In genomic region chr1:96083575-96083974, GRCm38 (mm10) we compare ENCODE assay signal across 28 mouse cellular contexts.
A peak's percentile ranks its signal among the peaks of the same experiment; 100 is the strongest.
DNase-seq lines count a peak whose midpoint lies in the region; ATAC-seq and TF ChIP-seq lines count a peak whose summit lies in the region.
"Had no signal": no experiment of that assay in that cellular context is flagged by ENCODE, and none has a peak within 500 bp of the region (broad histone marks: within the 10 kb centered on the region; RNA-seq: fewer than 3 reads in every experiment).

No protein-coding gene starts in this region.

- DNase-seq in forebrain, embryonic 10.5 days (ENCODE audit: extremely low spot score, low spot score) = no peak
- peak; percentile 34 for DNase-seq in midbrain, embryonic 14.5 days
- DNase-seq in forebrain, postnatal 0 days = peak; percentile 10
- no peak for DNase-seq in thymus, adult 18-20 months
- DNase-seq in kidney, adult 2 months = no peak
- DNase-seq: adrenal gland, postnatal 25 days; cerebellum, adult 11 months; cerebellum, adult 9-11 months; heart, postnatal 36 days; kidney, adult 18-20 months; kidney, postnatal 14 days; liver; lung, postnatal 36 days; right cerebral cortex, adult 18-20 months; right cerebral cortex, postnatal 4 days; thymus, adult 2 months had no signal

- no peaks in the 10 kb centered on the region for H3K27me3 ChIP-seq in forebrain, embryonic 13.5 days
- no peaks in the 10 kb centered on the region for H3K27me3 ChIP-seq in forebrain, embryonic 10.5 days (ENCODE audit: poor library complexity, severe bottlenecking)
- H3K27me3 ChIP-seq in midbrain, embryonic 14.5 days (ENCODE audit: control insufficient read depth, insufficient read depth, low read length) = no peaks in the 10 kb centered on the region
- H3K27me3 ChIP-seq in midbrain, embryonic 13.5 days = no peaks in the 10 kb centered on the region
- H3K27me3 ChIP-seq in forebrain, postnatal 0 days (ENCODE audit: insufficient read depth, low read length) = no peaks in the 10 kb centered on the region
- no peaks in the 10 kb centered on the region for H3K27me3 ChIP-seq in kidney, adult 2 months (replicated peaks; ENCODE audit: control insufficient read depth, insufficient read depth, low read length)
- H3K27me3 ChIP-seq: embryonic facial prominence, embryonic 13.5 days; heart, embryonic 15.5 days; liver, embryonic 15.5 days; lung, embryonic 15.5 days; megakaryocyte, embryonic 14.5 days; stomach, embryonic 15.5 days had no signal

- H3K4me2 ChIP-seq in forebrain, embryonic 13.5 days = no peak overlapping the region
- no peak overlapping the region for H3K4me2 ChIP-seq in midbrain, embryonic 14.5 days (ENCODE audit: low read length)
- H3K4me2 ChIP-seq in midbrain, embryonic 13.5 days (replicated peaks) = no peak overlapping the region
- H3K4me2 ChIP-seq in forebrain, postnatal 0 days (ENCODE audit: low read depth) = no peak overlapping the region
- H3K4me2 ChIP-seq: embryonic facial prominence, embryonic 13.5 days; heart, embryonic 15.5 days; liver, embryonic 15.5 days; lung, embryonic 15.5 days; stomach, embryonic 15.5 days had no signal

- TF ChIP-seq CTCF in forebrain, postnatal 0 days (IDR thresholded peaks at IDR 0.05; ENCODE audit: low read depth) = no peak
- no peak for TF ChIP-seq CTCF in kidney, adult 2 months (conservative IDR thresholded peaks at IDR 0.05; ENCODE audit: insufficient read depth, insufficient read length, low read depth, low read length)

- no peaks in the 10 kb centered on the region for H3K9me3 ChIP-seq in forebrain, embryonic 13.5 days (replicated peaks)
- no peaks in the 10 kb centered on the region for H3K9me3 ChIP-seq in forebrain, embryonic 10.5 days
- H3K9me3 ChIP-seq in midbrain, embryonic 14.5 days (ENCODE audit: control insufficient read depth, low read length) = no peaks in the 10 kb centered on the region
- H3K9me3 ChIP-seq in midbrain, embryonic 13.5 days = no peaks in the 10 kb centered on the region
- H3K9me3 ChIP-seq in forebrain, postnatal 0 days (ENCODE audit: low read length) = no peaks in the 10 kb centered on the region
- H3K9me3 ChIP-seq: embryonic facial prominence, embryonic 13.5 days; heart, embryonic 15.5 days; limb, embryonic 10.5 days; liver, embryonic 15.5 days; lung, embryonic 15.5 days; megakaryocyte, embryonic 14.5 days; stomach, embryonic 15.5 days had no signal

- no peak for TF ChIP-seq POLR2A in kidney, adult 2 months (IDR thresholded peaks at IDR 0.05; ENCODE audit: low read depth, low read length)

- no peak overlapping the region for H3K27ac ChIP-seq in forebrain, embryonic 13.5 days
- no peak overlapping the region for H3K27ac ChIP-seq in forebrain, embryonic 10.5 days
- H3K27ac ChIP-seq in midbrain, embryonic 14.5 days (replicated peaks; ENCODE audit: low read depth, low read length) = no peak overlapping the region
- no peak overlapping the region for H3K27ac ChIP-seq in midbrain, embryonic 13.5 days
- H3K27ac ChIP-seq in forebrain, postnatal 0 days (ENCODE audit: low read depth, low read length) = no peak overlapping the region
- no peak overlapping the region for H3K27ac ChIP-seq in kidney, adult 2 months (ENCODE audit: insufficient read depth, low read depth, low read length)
- H3K27ac ChIP-seq: embryonic facial prominence, embryonic 13.5 days; heart, embryonic 15.5 days; limb, embryonic 10.5 days; liver, embryonic 15.5 days; lung, embryonic 15.5 days; stomach, embryonic 15.5 days had no signal

- H3K36me3 ChIP-seq in forebrain, embryonic 13.5 days (ENCODE audit: poor library complexity, severe bottlenecking) = no peaks in the 10 kb centered on the region
- no peaks in the 10 kb centered on the region for H3K36me3 ChIP-seq in forebrain, embryonic 10.5 days (replicated peaks)
- no peaks in the 10 kb centered on the region for H3K36me3 ChIP-seq in midbrain, embryonic 14.5 days (ENCODE audit: control insufficient read depth, insufficient read depth, low read length)
- no peaks in the 10 kb centered on the region for H3K36me3 ChIP-seq in midbrain, embryonic 13.5 days
- no peaks in the 10 kb centered on the region for H3K36me3 ChIP-seq in forebrain, postnatal 0 days (ENCODE audit: insufficient read depth)
- no peaks in the 10 kb centered on the region for H3K36me3 ChIP-seq in kidney, adult 2 months (ENCODE audit: control insufficient read depth, insufficient read depth, low read length)
- H3K36me3 ChIP-seq: embryonic facial prominence, embryonic 13.5 days; heart, embryonic 15.5 days; limb, embryonic 10.5 days; liver, embryonic 15.5 days; lung, embryonic 15.5 days; stomach, embryonic 15.5 days had no signal

- 14% methylated on average over 2 of the region's 2 CpGs for WGBS in forebrain, embryonic 13.5 days
- 56% methylated on average over 2 of the region's 2 CpGs for WGBS in forebrain, embryonic 10.5 days
- WGBS in midbrain, embryonic 14.5 days = 28% methylated on average over 2 of the region's 2 CpGs
- WGBS in midbrain, embryonic 13.5 days = 26% methylated on average over 2 of the region's 2 CpGs
- 13% methylated on average over 2 of the region's 2 CpGs for WGBS in forebrain, postnatal 0 days
- 58% methylated on average over 2 of the region's 2 CpGs for WGBS in kidney, adult 2 months

- peak; percentile 70; the same call in 1 of the 2 replicates for ATAC-seq in forebrain, embryonic 13.5 days
- no peak for ATAC-seq in midbrain, embryonic 14.5 days (ENCODE audit: low FRiP score, low TSS enrichment)
- ATAC-seq in midbrain, embryonic 13.5 days = no peak; the same call in 1 of the 2 replicates
- peak; percentile 36; the same call in 1 of the 2 replicates for ATAC-seq in forebrain, postnatal 0 days
- ATAC-seq: CD4-positive, CD25-positive, alpha-beta regulatory T cell, adult 4 months had no signal

- no peak overlapping the region for H3K4me3 ChIP-seq in forebrain, embryonic 13.5 days
- no peak overlapping the region for H3K4me3 ChIP-seq in forebrain, embryonic 10.5 days
- H3K4me3 ChIP-seq in midbrain, embryonic 14.5 days (replicated peaks; ENCODE audit: low read depth, low read length) = no peak overlapping the region
- H3K4me3 ChIP-seq in midbrain, embryonic 13.5 days (replicated peaks) = no peak overlapping the region
- H3K4me3 ChIP-seq in forebrain, postnatal 0 days (ENCODE audit: low read depth, low read length) = no peak overlapping the region
- no peak overlapping the region for H3K4me3 ChIP-seq in kidney, adult 2 months (ENCODE audit: insufficient read depth, low read depth, low read length)
- H3K4me3 ChIP-seq: embryonic facial prominence, embryonic 13.5 days; erythroblast, embryonic 14.5 days; heart, embryonic 15.5 days; limb, embryonic 10.5 days; liver, embryonic 15.5 days; lung, embryonic 15.5 days; megakaryocyte, embryonic 14.5 days; myocyte; stomach, embryonic 15.5 days had no signal

- no peak overlapping the region for H3K9ac ChIP-seq in forebrain, embryonic 13.5 days
- H3K9ac ChIP-seq in midbrain, embryonic 14.5 days (replicated peaks; ENCODE audit: low read length) = no peak overlapping the region
- no peak overlapping the region for H3K9ac ChIP-seq in midbrain, embryonic 13.5 days (replicated peaks)
- H3K9ac ChIP-seq in forebrain, postnatal 0 days = no peak overlapping the region
- H3K9ac ChIP-seq: embryonic facial prominence, embryonic 13.5 days; heart, embryonic 15.5 days; liver, embryonic 15.5 days; lung, embryonic 15.5 days; stomach, embryonic 15.5 days had no signal

- H3K4me1 ChIP-seq in forebrain, embryonic 13.5 days = peaks cover 3% of the 10 kb centered on the region; the same call in 1 of the 2 replicates
- H3K4me1 ChIP-seq in forebrain, embryonic 10.5 days = peaks cover 7% of the 10 kb centered on the region; the same call in 1 of the 2 replicates
- no peaks in the 10 kb centered on the region for H3K4me1 ChIP-seq in midbrain, embryonic 14.5 days (ENCODE audit: control insufficient read depth, insufficient read depth, low read length)
- no peaks in the 10 kb centered on the region for H3K4me1 ChIP-seq in midbrain, embryonic 13.5 days (replicated peaks)
- H3K4me1 ChIP-seq in forebrain, postnatal 0 days (ENCODE audit: insufficient read depth) = no peaks in the 10 kb centered on the region
- H3K4me1 ChIP-seq in kidney, adult 2 months (ENCODE audit: control insufficient read depth, insufficient read depth, low read length) = no peaks in the 10 kb centered on the region
- H3K4me1 ChIP-seq: embryonic facial prominence, embryonic 13.5 days; heart, embryonic 15.5 days; limb, embryonic 10.5 days; liver, embryonic 15.5 days; lung, embryonic 15.5 days; megakaryocyte, embryonic 14.5 days; stomach, embryonic 15.5 days had no signal

Comparison
In these comparisons a context has a peak if more than half of its experiments do, and no peak if none do; other contexts are left out.
1. DNase-seq: peak in midbrain, embryonic 14.5 days (single experiment) and forebrain, postnatal 0 days (single experiment); none in forebrain, embryonic 10.5 days (single experiment), thymus, adult 18-20 months (0 of 2) and kidney, adult 2 months (single experiment).
2. ATAC-seq: peak in forebrain, embryonic 13.5 days (single experiment) and forebrain, postnatal 0 days (single experiment); none in midbrain, embryonic 14.5 days (single experiment) and midbrain, embryonic 13.5 days (single experiment).